Mouse (Mus musculus): ENCODE results near the gene Tsnaxip1.

GRCm38 (mm10) chr8:105839209-105839608 lies 11.7 kb downstream of the Tsnaxip1 start:
- TF ChIP-seq CTCF (IDR thresholded peaks at IDR 0.05) (no peak), EP300 (IDR thresholded peaks at IDR 0.05) (no peak)
